Mouse (Mus musculus) embryonic facial prominence, embryonic 12.5 days (tissue): ENCODE data around the gene Capza2. TPM values are rescaled to one million over a fixed set of nuclear protein-coding genes. Genes with fewer than 3 reads are reported as not detected.

Experiments
- ATAC-seq: fragments of 200-750 bp; cut with Nextera tagmentation; 2 replicates; pipeline ENCODE4 v1.8.0; 2017; ENCODE audit not compliant: insufficient number of reproducible peaks, insufficient read depth, low FRiP score, low TSS enrichment
- H3K27ac ChIP-seq: fragments of 300-500 bp; sonication (generic); 2 replicates; pipeline ENCODE4 v1.5.1; 2016; ENCODE audit warnings: mild to moderate bottlenecking
- H3K27me3 ChIP-seq: fragments of 300-500 bp; sonication (generic); 2 replicates; pipeline ENCODE4 v1.6.1; 2016; ENCODE audit warnings: mild to moderate bottlenecking, moderate library complexity
- H3K36me3 ChIP-seq: fragments of 300-500 bp; sonication (generic); 2 replicates; pipeline ENCODE4 v1.6.1; 2016; ENCODE audit warnings: mild to moderate bottlenecking
- H3K4me1 ChIP-seq: fragments of 300-500 bp; sonication (generic); 2 replicates; pipeline ENCODE4 v1.6.1; 2016
- H3K4me2 ChIP-seq: fragments of 300-500 bp; sonication (generic); replicated peaks from 2 replicates; pipeline ENCODE4 v1.6.1; 2016; ENCODE audit warnings: mild to moderate bottlenecking, moderate library complexity
- H3K4me3 ChIP-seq: fragments of 300-500 bp; sonication (generic); 2 replicates; pipeline ENCODE4 v1.5.1; 2016; ENCODE audit warnings: mild to moderate bottlenecking
- H3K9ac ChIP-seq: fragments of 300-500 bp; sonication (generic); 2 replicates; pipeline ENCODE4 v1.6.1; 2016; ENCODE audit warnings: mild to moderate bottlenecking, moderate library complexity
- H3K9me3 ChIP-seq: fragments of 300-500 bp; sonication (generic); 2 replicates; pipeline ENCODE4 v1.6.1; 2016; ENCODE audit warnings: mild to moderate bottlenecking, moderate library complexity
- WGBS: fragments of 180-500 bp; shearing (Covaris S2); methylation state at CpG from one replicate; pipeline ENCODE4 v1.1.7; 2016; 5-methylcytosine and 5-hydroxymethylcytosine counted together
- polyA plus RNA-seq: library from polyadenylated mRNA; unstranded; fragments of >200 nt; fragmentation: Nextera tagmentation; extraction: Ambion mirVana; gene quantifications from 2 replicates; pipeline ENCODE4 v1.2.1, GENCODE M21; 2016

The Capza2 gene
- polyA plus RNA-seq = 187 and 194 TPM in 2 replicates

GRCm38 (mm10) chr6:17635615-17636284, at the start of gene Capza2:
TSS of gene Capza2 (plus strand) at chr6:17636234.
- no peak for ATAC-seq
- H3K9ac ChIP-seq = peak within 1 kb of the TSS; percentile 95
- peaks cover 3% of the 10 kb centered on the region; the same call in 1 of the 2 replicates for H3K4me1 ChIP-seq
- H3K9me3 ChIP-seq = no peaks in the 10 kb centered on the region
- H3K27me3 ChIP-seq = no peaks in the 10 kb centered on the region
- peak within 1 kb of the TSS; percentile 95 for H3K27ac ChIP-seq
- H3K4me3 ChIP-seq = peak within 1 kb of the TSS; percentile 95
- H3K36me3 ChIP-seq = no peaks in the 10 kb centered on the region
- 72% methylated on average over 7 of the region's 7 CpGs for WGBS
- H3K4me2 ChIP-seq = peak within 1 kb of the TSS; percentile 69

GRCm38 (mm10) chr6:17589049-17589952, 46.7 kb upstream of the Capza2 start:
- 34% methylated on average over 16 of the region's 16 CpGs for WGBS
- no peak for ATAC-seq
- no peak overlapping the region for H3K4me2 ChIP-seq

GRCm38 (mm10) chr6:17589953-17590627, 45.9 kb upstream of the Capza2 start:
- Histone ChIP-seq H3K27me3 (no peaks in the 10 kb centered on the region), H3K27ac (no peak overlapping the region), H3K36me3 (no peaks in the 10 kb centered on the region), H3K4me2 (no peak overlapping the region), H3K4me3 (no peak overlapping the region), H3K9ac (no peak overlapping the region), H3K9me3 (no peaks in the 10 kb centered on the region), H3K4me1 (peaks cover 3% of the 10 kb centered on the region; the same call in 1 of the 2 replicates)
- 46% methylated on average over 8 of the region's 8 CpGs for WGBS
- no peak for ATAC-seq

More at GRCm38 (mm10) chr6:17589049-17589952, 46.7 kb upstream of the Capza2 start:
- Histone ChIP-seq H3K36me3 (no peaks in the 10 kb centered on the region), H3K9ac (no peak overlapping the region), H3K4me1 (peaks cover 3% of the 10 kb centered on the region; the same call in 1 of the 2 replicates), H3K9me3 (no peaks in the 10 kb centered on the region), H3K27me3 (no peaks in the 10 kb centered on the region), H3K27ac (no peak overlapping the region), H3K4me3 (no peak overlapping the region)

- H3K9ac ChIP-seq = no peak overlapping the region
- no peaks in the 10 kb centered on the region; the same call in 1 of the 2 replicates for H3K4me1 ChIP-seq
- no peak overlapping the region for H3K27ac ChIP-seq
- no peak for ATAC-seq
- no peak overlapping the region for H3K4me2 ChIP-seq
- 94% methylated on average over 2 of the region's 2 CpGs for WGBS
- no peaks in the 10 kb centered on the region for H3K9me3 ChIP-seq
- no peaks in the 10 kb centered on the region for H3K36me3 ChIP-seq
- no peaks in the 10 kb centered on the region for H3K27me3 ChIP-seq
- no peak overlapping the region for H3K4me3 ChIP-seq
These were observed 42.1 kb upstream of the Capza2 start for GRCm38 (mm10) chr6:17593971-17594370.

GRCm38 (mm10) chr6:17595712-17596462, 40.1 kb upstream of the Capza2 start:
- Histone ChIP-seq H3K36me3 (no peaks in the 10 kb centered on the region), H3K4me1 (no peaks in the 10 kb centered on the region), H3K27ac (no peak overlapping the region), H3K27me3 (no peaks in the 10 kb centered on the region), H3K4me3 (no peak overlapping the region), H3K4me2 (no peak overlapping the region), H3K9ac (no peak overlapping the region), H3K9me3 (no peaks in the 10 kb centered on the region)
- WGBS = 83% methylated on average over 11 of the region's 11 CpGs
- no peak for ATAC-seq

GRCm38 (mm10) chr6:17599373-17599772, 36.7 kb upstream of the Capza2 start:
- ATAC-seq = no peak
- Histone ChIP-seq H3K27me3 (no peaks in the 10 kb centered on the region), H3K9ac (no peak overlapping the region), H3K9me3 (no peaks in the 10 kb centered on the region), H3K4me1 (no peaks in the 10 kb centered on the region), H3K4me2 (no peak overlapping the region), H3K27ac (no peak overlapping the region), H3K4me3 (no peak overlapping the region), H3K36me3 (no peaks in the 10 kb centered on the region)
- 88% methylated on average over 5 of the region's 5 CpGs for WGBS

- Histone ChIP-seq H3K9me3 (no peaks in the 10 kb centered on the region), H3K27me3 (no peaks in the 10 kb centered on the region), H3K4me1 (no peaks in the 10 kb centered on the region), H3K9ac (no peak overlapping the region), H3K27ac (no peak overlapping the region), H3K4me3 (no peak overlapping the region), H3K4me2 (no peak overlapping the region), H3K36me3 (no peaks in the 10 kb centered on the region)
- WGBS = 61% methylated on average over 2 of the region's 2 CpGs
- ATAC-seq = no peak
These were observed 34.5 kb upstream of the Capza2 start for GRCm38 (mm10) chr6:17601526-17601925.

- no peak for ATAC-seq
- Histone ChIP-seq H3K27ac (no peak overlapping the region), H3K36me3 (no peaks in the 10 kb centered on the region), H3K9me3 (no peaks in the 10 kb centered on the region), H3K4me2 (no peak overlapping the region), H3K4me3 (no peak overlapping the region), H3K27me3 (no peaks in the 10 kb centered on the region), H3K4me1 (no peaks in the 10 kb centered on the region), H3K9ac (no peak overlapping the region)
- 100% methylated on average over 1 of the region's 1 CpGs for WGBS
These were observed 29.1 kb upstream of the Capza2 start for GRCm38 (mm10) chr6:17606915-17607314.

GRCm38 (mm10) chr6:17611352-17612010, 24.6 kb upstream of the Capza2 start:
- WGBS = 86% methylated on average over 11 of the region's 11 CpGs
- Histone ChIP-seq H3K36me3 (no peaks in the 10 kb centered on the region), H3K4me3 (no peak overlapping the region), H3K4me2 (no peak overlapping the region), H3K9me3 (no peaks in the 10 kb centered on the region), H3K9ac (no peak overlapping the region), H3K27me3 (no peaks in the 10 kb centered on the region), H3K4me1 (no peaks in the 10 kb centered on the region), H3K27ac (no peak overlapping the region)
- no peak for ATAC-seq

GRCm38 (mm10) chr6:17612652-17613051, 23.4 kb upstream of the Capza2 start:
- Histone ChIP-seq H3K4me1 (no peaks in the 10 kb centered on the region), H3K27me3 (no peaks in the 10 kb centered on the region), H3K4me2 (no peak overlapping the region), H3K9ac (no peak overlapping the region), H3K36me3 (no peaks in the 10 kb centered on the region), H3K9me3 (no peaks in the 10 kb centered on the region), H3K4me3 (no peak overlapping the region), H3K27ac (no peak overlapping the region)
- WGBS = 90% methylated on average over 4 of the region's 4 CpGs
- ATAC-seq = no peak

- H3K9ac ChIP-seq = no peak overlapping the region
- H3K9me3 ChIP-seq = no peaks in the 10 kb centered on the region
- H3K27ac ChIP-seq = no peak overlapping the region
- no peaks in the 10 kb centered on the region for H3K27me3 ChIP-seq
- WGBS = 86% methylated on average over 4 of the region's 4 CpGs
- no peaks in the 10 kb centered on the region for H3K36me3 ChIP-seq
- no peak overlapping the region for H3K4me2 ChIP-seq
- no peak overlapping the region for H3K4me3 ChIP-seq
- no peak for ATAC-seq
- H3K4me1 ChIP-seq = no peaks in the 10 kb centered on the region
These were observed 15.2 kb upstream of the Capza2 start for GRCm38 (mm10) chr6:17620823-17621222.
